Mouse (Mus musculus): ENCODE results near the gene Gnaz. TPM values are rescaled to one million over a fixed set of nuclear protein-coding genes. Genes with fewer than 3 reads are reported as not detected.

The Gnaz gene
- polyA plus RNA-seq, 1 experiment = 2.4 TPM

DNA sequence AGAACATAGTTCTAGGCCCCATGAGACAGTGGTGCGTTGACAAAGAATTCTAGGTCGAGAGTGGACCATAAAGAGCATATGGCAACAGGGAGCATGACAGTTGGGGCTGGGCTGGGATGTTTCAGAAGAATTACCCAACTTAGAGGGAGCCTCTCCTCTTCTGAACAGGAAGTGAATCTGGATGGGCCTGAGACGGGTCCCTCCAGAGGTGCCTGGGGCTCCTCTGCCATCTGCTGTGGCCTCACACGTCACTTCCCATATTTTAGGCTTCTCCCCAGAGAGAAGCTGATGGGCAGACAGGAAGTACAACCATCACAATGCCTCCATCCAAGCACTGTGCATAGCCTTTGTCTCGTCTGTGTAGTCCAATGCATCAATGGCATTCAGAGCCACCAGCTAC is 88.7 kb downstream of the Gnaz start:
- no peak for TF ChIP-seq CTCF (IDR thresholded peaks at IDR 0.05; ENCODE audit: extremely low read depth, insufficient read length, insufficient replicate concordance, low read depth, low read length)
- no peak for TF ChIP-seq POLR2A (IDR thresholded peaks at IDR 0.05; ENCODE audit: low read depth, low read length)
- H3K36me3 ChIP-seq (ENCODE audit: control insufficient read depth, insufficient read depth, low read length) = no peaks in the 10 kb centered on the region
- WGBS = 80% methylated on average over 5 of the region's 5 CpGs
- H3K27me3 ChIP-seq (ENCODE audit: control insufficient read depth, insufficient read depth, low read length) = no peaks in the 10 kb centered on the region
- H3K27ac ChIP-seq (ENCODE audit: insufficient read depth, low read depth, low read length) = no peak overlapping the region
- H3K4me1 ChIP-seq (ENCODE audit: control insufficient read depth, insufficient read depth, insufficient read length, low read length) = peaks cover 8% of the 10 kb centered on the region; the same call in 1 of the 2 replicates
- no peak overlapping the region for H3K4me3 ChIP-seq (ENCODE audit: low read depth, low read length)

DNA sequence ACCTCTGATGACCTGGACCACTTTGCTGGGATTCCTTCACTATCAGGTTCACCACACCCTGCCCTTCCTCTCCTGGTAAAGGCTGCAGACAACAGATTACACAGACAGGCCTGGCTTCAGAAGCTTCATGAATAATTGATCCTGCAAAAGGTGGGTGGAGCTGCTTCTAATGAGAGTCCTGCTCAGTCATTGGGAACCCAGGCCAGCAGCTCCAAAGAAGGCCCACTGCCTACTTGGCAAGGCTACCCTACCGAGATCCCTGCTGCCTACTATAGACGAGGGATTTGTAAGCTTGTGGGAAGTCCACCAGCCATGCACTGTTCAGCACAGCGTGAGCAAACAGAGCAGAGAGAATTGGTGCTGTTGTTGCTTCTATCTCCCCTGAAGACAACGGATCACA is 89.3 kb downstream of the Gnaz start:
- TF ChIP-seq CTCF (IDR thresholded peaks at IDR 0.05; ENCODE audit: extremely low read depth, insufficient read length, insufficient replicate concordance, low read depth, low read length) = no peak
- TF ChIP-seq POLR2A (IDR thresholded peaks at IDR 0.05; ENCODE audit: low read depth, low read length) = no peak
- no peak overlapping the region for H3K4me3 ChIP-seq (ENCODE audit: low read depth, low read length)
- H3K4me1 ChIP-seq (ENCODE audit: control insufficient read depth, insufficient read depth, insufficient read length, low read length) = peaks cover 9% of the 10 kb centered on the region
- no peaks in the 10 kb centered on the region for H3K27me3 ChIP-seq (ENCODE audit: control insufficient read depth, insufficient read depth, low read length)
- no peak overlapping the region for H3K27ac ChIP-seq (ENCODE audit: insufficient read depth, low read depth, low read length)
- WGBS = 54% methylated on average over 4 of the region's 4 CpGs
- no peaks in the 10 kb centered on the region for H3K36me3 ChIP-seq (ENCODE audit: control insufficient read depth, insufficient read depth, low read length)

- peaks cover 21% of the 10 kb centered on the region for H3K4me1 ChIP-seq (ENCODE audit: control insufficient read depth, insufficient read depth, insufficient read length, low read length)
Measured at GRCm38 (mm10) chr10:75058336-75058735, 91.4 kb downstream of the Gnaz start.

DNA sequence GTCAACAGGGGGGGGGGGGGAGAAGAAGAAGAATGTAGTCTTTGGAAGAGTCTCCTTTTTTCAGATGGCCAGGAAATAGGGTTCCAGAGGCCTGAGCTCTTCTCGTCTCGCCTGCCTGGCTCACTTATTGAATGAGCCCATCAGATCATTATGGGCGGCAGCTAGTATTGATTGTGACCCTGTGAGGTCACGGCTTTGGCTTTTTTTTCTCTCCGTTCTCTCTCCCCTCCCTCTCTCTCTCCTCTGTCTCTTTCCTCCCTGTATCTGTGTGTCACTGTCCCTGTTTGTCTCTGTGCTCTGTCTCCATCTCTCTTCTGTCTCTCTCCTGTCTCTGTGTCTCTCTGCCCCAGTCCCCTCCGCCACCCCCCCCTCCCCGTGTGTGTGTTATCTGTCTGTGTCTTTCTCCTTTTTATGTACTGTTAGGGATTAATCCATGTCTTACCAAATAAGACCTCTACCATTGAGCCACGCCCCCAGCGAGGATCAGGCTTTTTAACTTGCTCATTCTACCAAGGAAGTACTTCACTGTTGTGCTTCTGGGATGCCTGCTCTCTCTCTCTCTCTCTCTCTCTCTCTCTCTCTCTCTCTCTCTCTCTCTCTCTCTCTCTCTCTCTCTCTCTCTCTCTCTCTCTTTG is 91.9 kb downstream of the Gnaz start:
- Histone ChIP-seq H3K4me1 (ENCODE audit: control insufficient read depth, insufficient read depth, insufficient read length, low read length) (peaks cover 24% of the 10 kb centered on the region), H3K27ac (ENCODE audit: insufficient read depth, low read depth, low read length) (no peak overlapping the region), H3K36me3 (ENCODE audit: control insufficient read depth, insufficient read depth, low read length) (no peaks in the 10 kb centered on the region), H3K4me3 (ENCODE audit: low read depth, low read length) (no peak overlapping the region), H3K27me3 (ENCODE audit: control insufficient read depth, insufficient read depth, low read length) (no peaks in the 10 kb centered on the region)
- WGBS = 47% methylated on average over 9 of the region's 9 CpGs
- TF ChIP-seq POLR2A (IDR thresholded peaks at IDR 0.05; ENCODE audit: low read depth, low read length) (no peak), CTCF (IDR thresholded peaks at IDR 0.05; ENCODE audit: extremely low read depth, insufficient read length, insufficient replicate concordance, low read depth, low read length) (no peak)

More at GRCm38 (mm10) chr10:75058336-75058735, 91.4 kb downstream of the Gnaz start:
- Histone ChIP-seq H3K36me3 (ENCODE audit: control insufficient read depth, insufficient read depth, low read length) (no peaks in the 10 kb centered on the region), H3K27ac (ENCODE audit: insufficient read depth, low read depth, low read length) (no peak overlapping the region), H3K27me3 (ENCODE audit: control insufficient read depth, insufficient read depth, low read length) (no peaks in the 10 kb centered on the region), H3K4me3 (ENCODE audit: low read depth, low read length) (no peak overlapping the region)
- 78% methylated on average over 8 of the region's 8 CpGs for WGBS
- TF ChIP-seq CTCF (IDR thresholded peaks at IDR 0.05; ENCODE audit: extremely low read depth, insufficient read length, insufficient replicate concordance, low read depth, low read length) = no peak
- no peak for TF ChIP-seq POLR2A (IDR thresholded peaks at IDR 0.05; ENCODE audit: low read depth, low read length)

GRCm38 (mm10) chr10:75059396-75059795 is 92.4 kb downstream of the Gnaz start:
- peak overlapping the region; percentile 92 for H3K4me3 ChIP-seq (ENCODE audit: low read depth, low read length)
- no peak overlapping the region for H3K27ac ChIP-seq (ENCODE audit: insufficient read depth, low read depth, low read length)

GRCm38 (mm10) chr10:75060217-75060842 is 93.4 kb downstream of the Gnaz start, which contains the start of gene Bcr:
Gene Bcr, plus strand, starts transcription at chr10:75060592.
- H3K27me3 ChIP-seq (ENCODE audit: control insufficient read depth, insufficient read depth, low read length) = no peaks in the 10 kb centered on the region
- TF ChIP-seq CTCF (IDR thresholded peaks at IDR 0.05; ENCODE audit: extremely low read depth, insufficient read length, insufficient replicate concordance, low read depth, low read length) (no peak), POLR2A (IDR thresholded peaks at IDR 0.05; ENCODE audit: low read depth, low read length) (no peak; the same call in 1 of the 2 replicates)
- no peaks in the 10 kb centered on the region for H3K36me3 ChIP-seq (ENCODE audit: control insufficient read depth, insufficient read depth, low read length)
- H3K27ac ChIP-seq (ENCODE audit: insufficient read depth, low read depth, low read length) = no peak within 1 kb of the TSS
- WGBS = under 1% methylated on average over 67 of the region's 73 CpGs
- peaks cover 21% of the 10 kb centered on the region for H3K4me1 ChIP-seq (ENCODE audit: control insufficient read depth, insufficient read depth, insufficient read length, low read length)
- peak within 1 kb of the TSS; percentile 92 for H3K4me3 ChIP-seq (ENCODE audit: low read depth, low read length)

More at GRCm38 (mm10) chr10:75059396-75059795, 92.4 kb downstream of the Gnaz start:
- Histone ChIP-seq H3K27me3 (ENCODE audit: control insufficient read depth, insufficient read depth, low read length) (no peaks in the 10 kb centered on the region), H3K4me1 (ENCODE audit: control insufficient read depth, insufficient read depth, insufficient read length, low read length) (peaks cover 21% of the 10 kb centered on the region), H3K36me3 (ENCODE audit: control insufficient read depth, insufficient read depth, low read length) (no peaks in the 10 kb centered on the region)
- no peak for TF ChIP-seq POLR2A (IDR thresholded peaks at IDR 0.05; ENCODE audit: low read depth, low read length)
- TF ChIP-seq CTCF (IDR thresholded peaks at IDR 0.05; ENCODE audit: extremely low read depth, insufficient read length, insufficient replicate concordance, low read depth, low read length) = peak; percentile 86
- WGBS = under 1% methylated on average over 11 of the region's 11 CpGs

GRCm38 (mm10) chr10:75060843-75061235 is 93.9 kb downstream of the Gnaz start:
- WGBS = under 1% methylated on average over 47 of the region's 48 CpGs

More at GRCm38 (mm10) chr10:75060843-75061235, 93.9 kb downstream of the Gnaz start:
- H3K27me3 ChIP-seq (ENCODE audit: control insufficient read depth, insufficient read depth, low read length) = no peaks in the 10 kb centered on the region
- H3K36me3 ChIP-seq (ENCODE audit: control insufficient read depth, insufficient read depth, low read length) = 0 out of 2 replicates have a peak, but pooled peaks cover 2% of the 10 kb centered on the region
- no peak for TF ChIP-seq POLR2A (IDR thresholded peaks at IDR 0.05; ENCODE audit: low read depth, low read length)
- no peak for TF ChIP-seq CTCF (IDR thresholded peaks at IDR 0.05; ENCODE audit: extremely low read depth, insufficient read length, insufficient replicate concordance, low read depth, low read length)
- peaks cover 23% of the 10 kb centered on the region for H3K4me1 ChIP-seq (ENCODE audit: control insufficient read depth, insufficient read depth, insufficient read length, low read length)
- no peak overlapping the region for H3K27ac ChIP-seq (ENCODE audit: insufficient read depth, low read depth, low read length)
- peak overlapping the region; percentile 92 for H3K4me3 ChIP-seq (ENCODE audit: low read depth, low read length)
